Mouse (Mus musculus) lung, adult 2 months (tissue): ENCODE measurements around the gene Mcf2l.

Experiments
- CTCF ChIP-seq: fragments of 200-500 bp; IDR thresholded peaks from 2 replicates; pipeline ENCODE4 v1.5.1; 2011; ENCODE audit warnings: mild to moderate bottlenecking, low read length, control low read depth; ENCODE audit not compliant: insufficient read depth
- POLR2A ChIP-seq: fragments of 200-500 bp; IDR thresholded peaks from 2 replicates; pipeline ENCODE4 v1.6.1; 2011; ENCODE audit warnings: low read depth, mild to moderate bottlenecking, control low read depth, low read length, borderline replicate concordance; ENCODE audit errors: extremely low read depth

DNA sequence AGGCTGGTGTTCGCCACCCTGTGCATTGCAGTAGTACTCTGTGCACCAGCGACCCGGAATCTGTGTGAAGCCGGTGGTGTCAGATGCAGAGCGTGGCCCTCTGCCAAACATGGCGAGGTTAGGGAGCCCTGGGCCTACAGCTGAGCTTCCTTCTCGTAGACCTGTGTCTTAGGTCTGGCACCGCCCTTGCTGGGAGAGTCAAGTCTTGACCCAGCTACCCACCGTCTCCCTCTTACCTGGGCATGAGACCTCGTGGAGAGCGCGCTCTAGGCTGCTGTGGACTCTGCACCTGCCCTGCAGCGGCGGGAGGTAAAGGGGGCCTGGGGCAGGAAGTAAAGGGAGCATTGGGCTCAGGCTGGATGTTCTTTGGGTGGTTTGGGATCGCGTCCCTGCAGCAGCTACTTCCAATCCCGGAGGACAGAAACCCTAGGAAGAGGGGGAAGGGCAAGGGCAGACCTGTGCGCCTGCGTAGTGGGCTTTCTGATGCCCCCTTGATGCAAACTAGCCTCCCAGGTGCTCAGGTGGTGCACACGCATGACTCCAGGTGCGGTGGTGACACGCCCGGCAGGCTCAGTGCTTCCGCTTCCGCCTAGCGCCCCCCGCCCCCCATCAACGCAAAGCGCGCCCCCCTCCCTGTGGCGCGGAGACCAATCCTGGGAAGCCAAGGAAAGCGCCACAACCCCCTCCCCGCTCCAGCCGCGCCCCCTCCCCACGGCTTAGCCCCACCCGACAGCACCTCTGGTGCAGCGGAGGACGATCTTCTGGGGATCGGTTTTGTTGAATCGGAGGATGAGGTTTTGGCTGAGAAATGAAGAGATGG is 41.8 kb downstream of the Mcf2l start:
- TF ChIP-seq POLR2A (no peak), CTCF (no peak)
